Mouse (Mus musculus) thymus, adult 2 months (tissue): ENCODE data around the gene Rxfp2. TPM values are rescaled to one million over a fixed set of nuclear protein-coding genes. Genes with fewer than 3 reads are reported as not detected.

ENCODE experiments used
- DNase-seq: peaks from one replicate; pipeline ENCODE4 v3.0.0; 2021
- H3K27ac ChIP-seq: fragments of 200-500 bp; 2 replicates; pipeline ENCODE4 v1.5.1; 2012; ENCODE audit warnings: low read length, control low read depth; ENCODE audit not compliant: control insufficient read depth, insufficient read depth
- H3K27me3 ChIP-seq: fragments of 200-500 bp; 2 replicates; pipeline ENCODE4 v1.6.1; 2012; ENCODE audit warnings: mild to moderate bottlenecking, low read length, moderate library complexity, mixed read lengths; ENCODE audit not compliant: control insufficient read depth, insufficient read depth
- H3K36me3 ChIP-seq: fragments of 200-500 bp; 2 replicates; pipeline ENCODE4 v1.6.1; 2012; ENCODE audit warnings: mild to moderate bottlenecking, low read length, moderate library complexity; ENCODE audit not compliant: control insufficient read depth, insufficient read depth
- H3K4me1 ChIP-seq: fragments of 200-500 bp; replicated peaks from 2 replicates; pipeline ENCODE4 v1.6.1; 2012; ENCODE audit warnings: low read length; ENCODE audit not compliant: control insufficient read depth, insufficient read depth
- H3K4me3 ChIP-seq: fragments of 200-500 bp; 2 replicates; pipeline ENCODE4 v1.5.1; 2012; ENCODE audit warnings: mild to moderate bottlenecking, low read length, control low read depth, moderate library complexity; ENCODE audit not compliant: control insufficient read depth, insufficient read depth
- CTCF ChIP-seq: fragments of 200-500 bp; IDR thresholded peaks from 2 replicates; pipeline ENCODE4 v1.5.1; 2012; ENCODE audit warnings: mild to moderate bottlenecking, control low read depth, low read length, moderate library complexity, borderline replicate concordance; ENCODE audit not compliant: control insufficient read depth, poor library complexity, insufficient read depth; ENCODE audit errors: extremely low read depth
- POLR2A ChIP-seq: fragments of 200-500 bp; IDR thresholded peaks from 2 replicates; pipeline ENCODE4 v1.6.1; 2012; ENCODE audit warnings: mild to moderate bottlenecking, low read length, control low read depth, moderate library complexity; ENCODE audit not compliant: control insufficient read depth, poor library complexity, insufficient read depth; ENCODE audit errors: extremely low read depth
- WGBS: fragments of 180-500 bp; shearing (Covaris S2); methylation state at CpG from one replicate; pipeline ENCODE4 v1.1.7; 2018; 5-methylcytosine and 5-hydroxymethylcytosine counted together
- polyA plus RNA-seq: library from polyadenylated mRNA; depleted of rRNA; stranded (reverse); fragments of >200 nt; gene quantifications from 2 replicates; pipeline ENCODE4 v1.2.3, GENCODE M21; 2012; rRNA removed

The Rxfp2 gene
- polyA plus RNA-seq, 1 experiment: 0.26 TPM

- Histone ChIP-seq H3K27ac (no peak overlapping the region), H3K4me3 (no peak overlapping the region), H3K36me3 (no peaks in the 10 kb centered on the region), H3K27me3 (no peaks in the 10 kb centered on the region), H3K4me1 (peaks cover 9% of the 10 kb centered on the region)
- TF ChIP-seq CTCF: no peak
- TF ChIP-seq POLR2A: no peak
- DNase-seq: no peak
- 92% methylated on average over 4 of the region's 4 CpGs for WGBS
Measured at GRCm38 (mm10) chr5:150122095-150122494, 103.6 kb downstream of the Rxfp2 start.

GRCm38 (mm10) chr5:150122571-150122970, 104.1 kb downstream of the Rxfp2 start:
- Histone ChIP-seq H3K27me3 (no peaks in the 10 kb centered on the region), H3K36me3 (no peaks in the 10 kb centered on the region), H3K27ac (no peak overlapping the region), H3K4me3 (no peak overlapping the region), H3K4me1 (peaks cover 7% of the 10 kb centered on the region)
- TF ChIP-seq CTCF (no peak), POLR2A (no peak)
- no peak for DNase-seq
- WGBS: 96% methylated on average over 2 of the region's 2 CpGs

- H3K27ac ChIP-seq: no peak overlapping the region
- TF ChIP-seq CTCF (no peak), POLR2A (no peak)
- 52% methylated on average over 9 of the region's 9 CpGs for WGBS
Measured at GRCm38 (mm10) chr5:150125920-150126319, 107.4 kb downstream of the Rxfp2 start.

GRCm38 (mm10) chr5:150128432-150128831, 110.0 kb downstream of the Rxfp2 start:
- TF ChIP-seq CTCF: no peak
- TF ChIP-seq POLR2A: no peak
- Histone ChIP-seq H3K4me3 (no peak overlapping the region), H3K27ac (no peak overlapping the region), H3K4me1 (no peaks in the 10 kb centered on the region), H3K36me3 (no peaks in the 10 kb centered on the region), H3K27me3 (no peaks in the 10 kb centered on the region)
- 95% methylated on average over 8 of the region's 8 CpGs for WGBS
- no peak for DNase-seq

More at GRCm38 (mm10) chr5:150125920-150126319, 107.4 kb downstream of the Rxfp2 start:
- Histone ChIP-seq H3K27me3 (no peaks in the 10 kb centered on the region), H3K4me1 (no peaks in the 10 kb centered on the region), H3K4me3 (no peak overlapping the region), H3K36me3 (no peaks in the 10 kb centered on the region)
- no peak for DNase-seq

GRCm38 (mm10) chr5:150130144-150130543, 111.7 kb downstream of the Rxfp2 start:
- Histone ChIP-seq H3K27me3 (no peaks in the 10 kb centered on the region), H3K36me3 (no peaks in the 10 kb centered on the region), H3K27ac (no peak overlapping the region), H3K4me3 (no peak overlapping the region), H3K4me1 (no peaks in the 10 kb centered on the region)
- no peak for DNase-seq
- TF ChIP-seq POLR2A (no peak), CTCF (no peak)
- 94% methylated on average over 7 of the region's 7 CpGs for WGBS

- H3K27ac ChIP-seq: no peak overlapping the region
- no peaks in the 10 kb centered on the region for H3K27me3 ChIP-seq
- TF ChIP-seq POLR2A: no peak
- H3K4me1 ChIP-seq: no peaks in the 10 kb centered on the region
- DNase-seq: no peak
- no peaks in the 10 kb centered on the region for H3K36me3 ChIP-seq
- WGBS: 97% methylated on average over 7 of the region's 7 CpGs
- no peak overlapping the region for H3K4me3 ChIP-seq
Measured at GRCm38 (mm10) chr5:150131166-150131565, 112.7 kb downstream of the Rxfp2 start.

Other genes starting within 250 kb of the Rxfp2 start
- 9.3 and 9.8 TPM in 2 replicates for gene Fry, start 100.0 kb downstream of the Rxfp2 start, polyA plus RNA-seq